Mouse (Mus musculus): ENCODE results near the gene B3galt1. TPM values are rescaled to one million over a fixed set of nuclear protein-coding genes. Genes with fewer than 3 reads are reported as not detected.

The B3galt1 gene
- polyA plus RNA-seq, 1 experiment from 2014 or later, result 8.9 TPM

DNA sequence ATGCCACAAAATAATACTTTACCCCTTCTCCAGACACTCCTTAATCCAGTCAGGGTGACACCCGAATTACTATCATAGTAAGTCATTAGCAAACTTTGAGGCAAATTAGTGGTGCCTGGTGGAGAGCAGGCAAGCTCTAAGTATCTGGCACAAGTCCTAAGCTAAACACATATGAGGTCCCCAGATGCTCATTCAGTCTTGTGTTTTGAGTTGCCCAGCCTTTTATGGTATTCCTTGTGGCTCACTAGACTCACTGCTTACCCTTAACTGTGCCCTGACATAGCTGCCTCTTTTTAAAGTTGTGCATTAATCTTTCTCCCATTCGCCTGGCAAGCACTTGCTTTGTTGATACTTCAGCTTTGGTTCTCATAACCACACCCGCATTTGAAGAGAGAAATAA is 382.7 kb downstream of the B3galt1 start:
- H3K9ac ChIP-seq (ENCODE audit: low read length), result no peak overlapping the region
- 80% methylated on average over 3 of the region's 3 CpGs for WGBS
- no peaks in the 10 kb centered on the region for H3K4me1 ChIP-seq (ENCODE audit: control insufficient read depth in 2 of 2, insufficient read depth in 2 of 2, low read length in 2 of 2)
- ATAC-seq (ENCODE audit: insufficient number of reproducible peaks, insufficient read depth, low FRiP score, low read depth), result no peak
- H3K27ac ChIP-seq (replicated peaks in 1 of 2; ENCODE audit: control insufficient read depth in 1 of 2, insufficient read depth in 1 of 2, low read depth in 2 of 2, low read length in 2 of 2), result no peak overlapping the region
- no peak overlapping the region for H3K4me2 ChIP-seq (ENCODE audit: low read length)
- no peaks in the 10 kb centered on the region for H3K36me3 ChIP-seq (ENCODE audit: control insufficient read depth, insufficient read depth, low read length)
- no peaks in the 10 kb centered on the region for H3K27me3 ChIP-seq (ENCODE audit: control insufficient read depth, insufficient read depth, low read length)
- H3K4me3 ChIP-seq (ENCODE audit: control insufficient read depth in 1 of 2, insufficient read depth in 1 of 2, low read depth in 1 of 2, low read length in 2 of 2), result no peak overlapping the region
- H3K9me3 ChIP-seq (ENCODE audit: control insufficient read depth, low read length), result no peaks in the 10 kb centered on the region

DNA sequence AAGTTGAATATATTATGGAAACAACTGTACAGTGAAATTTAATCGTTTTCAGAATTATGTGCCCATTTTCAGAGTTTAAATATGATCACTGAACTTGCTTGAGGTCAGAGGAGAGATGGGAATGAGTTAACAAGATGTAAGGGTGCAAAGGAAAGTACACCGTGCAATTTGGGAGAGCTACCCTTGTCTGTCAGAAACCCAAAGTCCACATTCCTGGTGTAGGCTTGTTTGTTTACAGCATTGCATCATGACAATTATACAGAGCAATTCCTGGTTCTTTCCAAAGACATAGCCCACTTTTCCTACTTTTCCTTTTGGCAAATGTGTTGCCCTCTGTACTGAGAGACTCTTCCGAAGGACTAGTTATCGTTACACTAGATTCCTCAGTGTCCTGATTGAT is 390.5 kb downstream of the B3galt1 start:
- H3K4me2 ChIP-seq (ENCODE audit: low read length), result no peak overlapping the region
- H3K27ac ChIP-seq (replicated peaks in 1 of 2; ENCODE audit: control insufficient read depth in 1 of 2, insufficient read depth in 1 of 2, low read depth in 2 of 2, low read length in 2 of 2), result no peak overlapping the region
- no peaks in the 10 kb centered on the region for H3K9me3 ChIP-seq (ENCODE audit: control insufficient read depth, low read length)
- H3K4me1 ChIP-seq (ENCODE audit: control insufficient read depth in 2 of 2, insufficient read depth in 2 of 2, low read length in 2 of 2), result no peaks in the 10 kb centered on the region
- H3K27me3 ChIP-seq (ENCODE audit: control insufficient read depth, insufficient read depth, low read length), result no peaks in the 10 kb centered on the region
- no peak overlapping the region for H3K9ac ChIP-seq (ENCODE audit: low read length)
- no peaks in the 10 kb centered on the region for H3K36me3 ChIP-seq (ENCODE audit: control insufficient read depth, insufficient read depth, low read length)
- no peak overlapping the region for H3K4me3 ChIP-seq (ENCODE audit: control insufficient read depth in 1 of 2, insufficient read depth in 1 of 2, low read depth in 1 of 2, low read length in 2 of 2)
- 87% methylated on average over 4 of the region's 4 CpGs for WGBS
- no peak for ATAC-seq (ENCODE audit: insufficient number of reproducible peaks, insufficient read depth, low FRiP score, low read depth)

- Histone ChIP-seq H3K4me3 (ENCODE audit: control insufficient read depth in 1 of 2, insufficient read depth in 1 of 2, low read depth in 1 of 2, low read length in 2 of 2) (no peak overlapping the region), H3K4me1 (ENCODE audit: control insufficient read depth in 2 of 2, insufficient read depth in 2 of 2, low read length in 2 of 2) (no peaks in the 10 kb centered on the region), H3K4me2 (ENCODE audit: low read length) (no peak overlapping the region), H3K9me3 (ENCODE audit: control insufficient read depth, low read length) (no peaks in the 10 kb centered on the region), H3K27me3 (ENCODE audit: control insufficient read depth, insufficient read depth, low read length) (no peaks in the 10 kb centered on the region), H3K9ac (ENCODE audit: low read length) (no peak overlapping the region), H3K27ac (replicated peaks in 1 of 2; ENCODE audit: control insufficient read depth in 1 of 2, insufficient read depth in 1 of 2, low read depth in 2 of 2, low read length in 2 of 2) (no peak overlapping the region), H3K36me3 (ENCODE audit: control insufficient read depth, insufficient read depth, low read length) (no peaks in the 10 kb centered on the region)
- WGBS, result 69% methylated on average over 2 of the region's 2 CpGs
- no peak for ATAC-seq (ENCODE audit: insufficient number of reproducible peaks, insufficient read depth, low FRiP score, low read depth)
These were observed 391.9 kb downstream of the B3galt1 start for GRCm38 (mm10) chr2:67957561-67957960.

DNA sequence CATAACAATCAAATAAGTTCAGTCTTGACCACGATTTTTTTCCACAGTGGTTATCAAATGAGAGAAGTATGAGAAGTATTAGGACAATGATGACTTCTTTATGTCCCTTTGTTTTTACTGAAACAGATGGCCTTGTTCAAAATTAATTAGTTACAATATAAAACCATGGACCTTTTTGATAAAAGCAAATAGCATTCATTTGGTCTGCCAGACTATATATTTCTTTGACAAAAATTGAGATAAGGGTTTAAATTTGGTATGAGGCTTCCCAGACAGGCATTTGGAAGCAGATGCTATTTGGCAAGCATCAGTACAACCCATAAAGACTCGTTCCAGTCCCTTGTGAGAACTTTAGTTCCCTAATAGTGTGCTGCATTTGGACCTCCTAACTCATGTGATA is 395.0 kb downstream of the B3galt1 start:
- ATAC-seq (ENCODE audit: insufficient number of reproducible peaks, insufficient read depth, low FRiP score, low read depth), result no peak
- Histone ChIP-seq H3K27me3 (ENCODE audit: control insufficient read depth, insufficient read depth, low read length) (no peaks in the 10 kb centered on the region), H3K9ac (ENCODE audit: low read length) (no peak overlapping the region), H3K4me1 (ENCODE audit: control insufficient read depth in 2 of 2, insufficient read depth in 2 of 2, low read length in 2 of 2) (no peaks in the 10 kb centered on the region), H3K4me3 (ENCODE audit: control insufficient read depth in 1 of 2, insufficient read depth in 1 of 2, low read depth in 1 of 2, low read length in 2 of 2) (no peak overlapping the region), H3K27ac (replicated peaks in 1 of 2; ENCODE audit: control insufficient read depth in 1 of 2, insufficient read depth in 1 of 2, low read depth in 2 of 2, low read length in 2 of 2) (no peak overlapping the region), H3K4me2 (ENCODE audit: low read length) (no peak overlapping the region), H3K9me3 (ENCODE audit: control insufficient read depth, low read length) (no peaks in the 10 kb centered on the region), H3K36me3 (ENCODE audit: control insufficient read depth, insufficient read depth, low read length) (no peaks in the 10 kb centered on the region)
- WGBS, result 65% methylated on average over 2 of the region's 2 CpGs

DNA sequence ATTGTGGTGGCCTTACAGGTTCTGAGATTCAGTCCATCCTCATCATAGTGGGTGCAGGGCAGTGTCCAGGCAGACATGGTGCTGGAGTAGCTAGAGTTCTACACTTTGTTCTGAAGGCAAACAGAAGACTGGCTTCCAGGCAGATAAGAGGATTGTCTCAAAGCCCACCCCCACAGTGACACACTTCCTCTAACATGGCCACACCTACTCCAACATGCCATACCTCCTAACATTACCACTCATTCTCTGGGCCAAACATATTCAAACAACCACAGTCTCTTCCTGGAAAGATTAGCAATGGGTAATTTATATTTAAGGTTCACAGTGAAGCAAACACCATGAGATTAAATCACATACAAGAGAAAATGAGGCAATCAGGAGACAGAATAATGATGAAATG is 403.1 kb downstream of the B3galt1 start:
- ATAC-seq (ENCODE audit: insufficient number of reproducible peaks, insufficient read depth, low FRiP score, low read depth), result no peak
- no peak overlapping the region for H3K9ac ChIP-seq (ENCODE audit: low read length)
- H3K4me1 ChIP-seq (ENCODE audit: control insufficient read depth in 2 of 2, insufficient read depth in 2 of 2, low read length in 2 of 2), result no peaks in the 10 kb centered on the region
- no peaks in the 10 kb centered on the region for H3K27me3 ChIP-seq (ENCODE audit: control insufficient read depth, insufficient read depth, low read length)
- no peak overlapping the region for H3K4me2 ChIP-seq (ENCODE audit: low read length)
- no peaks in the 10 kb centered on the region for H3K9me3 ChIP-seq (ENCODE audit: control insufficient read depth, low read length)
- H3K36me3 ChIP-seq (ENCODE audit: control insufficient read depth, insufficient read depth, low read length), result no peaks in the 10 kb centered on the region
- H3K4me3 ChIP-seq (ENCODE audit: control insufficient read depth in 1 of 2, insufficient read depth in 1 of 2, low read depth in 1 of 2, low read length in 2 of 2), result no peak overlapping the region
- no peak overlapping the region for H3K27ac ChIP-seq (replicated peaks in 1 of 2; ENCODE audit: control insufficient read depth in 1 of 2, insufficient read depth in 1 of 2, low read depth in 2 of 2, low read length in 2 of 2)

GRCm38 (mm10) chr2:67971091-67971490 is 405.4 kb downstream of the B3galt1 start:
- no peak overlapping the region for H3K27ac ChIP-seq (replicated peaks in 1 of 2; ENCODE audit: control insufficient read depth in 1 of 2, insufficient read depth in 1 of 2, low read depth in 2 of 2, low read length in 2 of 2)
- no peak overlapping the region for H3K4me3 ChIP-seq (ENCODE audit: control insufficient read depth in 1 of 2, insufficient read depth in 1 of 2, low read depth in 1 of 2, low read length in 2 of 2)
- H3K4me2 ChIP-seq (ENCODE audit: low read length), result no peak overlapping the region
- H3K9ac ChIP-seq (ENCODE audit: low read length), result no peak overlapping the region
- WGBS, result 68% methylated on average over 7 of the region's 7 CpGs
- H3K4me1 ChIP-seq (ENCODE audit: control insufficient read depth in 2 of 2, insufficient read depth in 2 of 2, low read length in 2 of 2), result no peaks in the 10 kb centered on the region
- H3K36me3 ChIP-seq (ENCODE audit: control insufficient read depth, insufficient read depth, low read length), result no peaks in the 10 kb centered on the region
- no peaks in the 10 kb centered on the region for H3K27me3 ChIP-seq (ENCODE audit: control insufficient read depth, insufficient read depth, low read length)
- ATAC-seq (ENCODE audit: insufficient number of reproducible peaks, insufficient read depth, low FRiP score, low read depth), result no peak
- H3K9me3 ChIP-seq (ENCODE audit: control insufficient read depth, low read length), result no peaks in the 10 kb centered on the region

GRCm38 (mm10) chr2:67971576-67971975 is 405.9 kb downstream of the B3galt1 start:
- Histone ChIP-seq H3K4me3 (ENCODE audit: control insufficient read depth in 1 of 2, insufficient read depth in 1 of 2, low read depth in 1 of 2, low read length in 2 of 2) (no peak overlapping the region), H3K4me1 (ENCODE audit: control insufficient read depth in 2 of 2, insufficient read depth in 2 of 2, low read length in 2 of 2) (no peaks in the 10 kb centered on the region), H3K9ac (ENCODE audit: low read length) (no peak overlapping the region), H3K36me3 (ENCODE audit: control insufficient read depth, insufficient read depth, low read length) (no peaks in the 10 kb centered on the region), H3K27ac (replicated peaks in 1 of 2; ENCODE audit: control insufficient read depth in 1 of 2, insufficient read depth in 1 of 2, low read depth in 2 of 2, low read length in 2 of 2) (no peak overlapping the region), H3K9me3 (ENCODE audit: control insufficient read depth, low read length) (no peaks in the 10 kb centered on the region), H3K27me3 (ENCODE audit: control insufficient read depth, insufficient read depth, low read length) (no peaks in the 10 kb centered on the region), H3K4me2 (ENCODE audit: low read length) (no peak overlapping the region)
- WGBS, result 76% methylated on average over 6 of the region's 6 CpGs
- no peak for ATAC-seq (ENCODE audit: insufficient number of reproducible peaks, insufficient read depth, low FRiP score, low read depth)

GRCm38 (mm10) chr2:67975764-67976163 is 410.1 kb downstream of the B3galt1 start:
- ATAC-seq (ENCODE audit: insufficient number of reproducible peaks, insufficient read depth, low FRiP score, low read depth), result no peak
- H3K9ac ChIP-seq (ENCODE audit: low read length), result no peak overlapping the region

More at GRCm38 (mm10) chr2:67975764-67976163, 410.1 kb downstream of the B3galt1 start:
- Histone ChIP-seq H3K9me3 (ENCODE audit: control insufficient read depth, low read length) (no peaks in the 10 kb centered on the region), H3K4me1 (ENCODE audit: control insufficient read depth in 2 of 2, insufficient read depth in 2 of 2, low read length in 2 of 2) (no peaks in the 10 kb centered on the region), H3K4me2 (ENCODE audit: low read length) (no peak overlapping the region), H3K27me3 (ENCODE audit: control insufficient read depth, insufficient read depth, low read length) (no peaks in the 10 kb centered on the region), H3K27ac (replicated peaks in 1 of 2; ENCODE audit: control insufficient read depth in 1 of 2, insufficient read depth in 1 of 2, low read depth in 2 of 2, low read length in 2 of 2) (no peak overlapping the region), H3K36me3 (ENCODE audit: control insufficient read depth, insufficient read depth, low read length) (no peaks in the 10 kb centered on the region), H3K4me3 (ENCODE audit: control insufficient read depth in 1 of 2, insufficient read depth in 1 of 2, low read depth in 1 of 2, low read length in 2 of 2) (no peak overlapping the region)

Data from heart, embryonic 14.5 days (tissue).